Mouse (Mus musculus): ENCODE results near the gene Elmo3. TPM values are rescaled to one million over a fixed set of nuclear protein-coding genes. Genes with fewer than 3 reads are reported as not detected.

The Elmo3 gene
- polyA plus RNA-seq (2014; fragmentation: Nextera tagmentation; extraction: Ambion mirVana), result 0.55 and 1.1 TPM in 2 replicates

GRCm38 (mm10) chr8:105305211-105306145, at the start of gene Elmo3:
Gene Elmo3 (plus strand): TSS chr8:105305601.
- DNase-seq (peak; percentile 50), ATAC-seq (ENCODE audit: low FRiP score, low TSS enrichment) (peak; percentile 67)
- Histone ChIP-seq H3K9me3 (ENCODE audit: control insufficient read depth, low read length) (no peaks in the 10 kb centered on the region), H3K4me3 (replicated peaks; ENCODE audit: low read depth, low read length) (no peak within 1 kb of the TSS), H3K4me2 (ENCODE audit: low read length) (peak within 1 kb of the TSS; percentile 40), H3K27me3 (ENCODE audit: control insufficient read depth, insufficient read depth, low read length) (no peaks in the 10 kb centered on the region), H3K36me3 (ENCODE audit: control insufficient read depth, insufficient read depth, low read length) (peaks cover 87% of the 10 kb centered on the region), H3K27ac (replicated peaks; ENCODE audit: low read depth, low read length) (0 out of 2 replicates have a peak within 1 kb of the TSS, but pooled peaks have one; percentile 26), H3K4me1 (ENCODE audit: control insufficient read depth, insufficient read depth, low read length) (peaks cover 8% of the 10 kb centered on the region; the same call in 1 of the 2 replicates), H3K9ac (replicated peaks; ENCODE audit: low read length) (0 out of 2 replicates have a peak within 1 kb of the TSS, but pooled peaks have one; percentile 16)
- WGBS, result 8% methylated on average over 30 of the region's 30 CpGs

- Histone ChIP-seq H3K27me3 (ENCODE audit: control insufficient read depth, insufficient read depth, low read length) (peaks cover 61% of the 10 kb centered on the region), H3K4me2 (ENCODE audit: low read length) (no peak overlapping the region), H3K36me3 (ENCODE audit: control insufficient read depth, insufficient read depth, low read length) (0 out of 2 replicates have a peak, but pooled peaks cover 4% of the 10 kb centered on the region), H3K4me3 (replicated peaks; ENCODE audit: low read depth, low read length) (no peak overlapping the region), H3K4me1 (ENCODE audit: control insufficient read depth, insufficient read depth, low read length) (peaks cover 19% of the 10 kb centered on the region), H3K27ac (replicated peaks; ENCODE audit: low read depth, low read length) (no peak overlapping the region), H3K9me3 (ENCODE audit: control insufficient read depth, low read length) (no peaks in the 10 kb centered on the region), H3K9ac (replicated peaks; ENCODE audit: low read length) (no peak overlapping the region)
- no peak for DNase-seq
- 70% methylated on average over 7 of the region's 7 CpGs for WGBS
- ATAC-seq (ENCODE audit: low FRiP score, low TSS enrichment), result no peak
Observed at GRCm38 (mm10) chr8:105257318-105258114, 47.9 kb upstream of the Elmo3 start.

GRCm38 (mm10) chr8:105258911-105259720, 46.3 kb upstream of the Elmo3 start:
- Histone ChIP-seq H3K27ac (replicated peaks; ENCODE audit: low read depth, low read length) (no peak overlapping the region), H3K4me3 (replicated peaks; ENCODE audit: low read depth, low read length) (peak overlapping the region; percentile 37), H3K9ac (replicated peaks; ENCODE audit: low read length) (peak overlapping the region; percentile 37; the same call in 1 of the 2 replicates), H3K4me1 (ENCODE audit: control insufficient read depth, insufficient read depth, low read length) (peaks cover 14% of the 10 kb centered on the region), H3K36me3 (ENCODE audit: control insufficient read depth, insufficient read depth, low read length) (no peaks in the 10 kb centered on the region), H3K4me2 (ENCODE audit: low read length) (peak overlapping the region; percentile 70), H3K27me3 (ENCODE audit: control insufficient read depth, insufficient read depth, low read length) (peaks cover 77% of the 10 kb centered on the region), H3K9me3 (ENCODE audit: control insufficient read depth, low read length) (no peaks in the 10 kb centered on the region)
- 1% methylated on average over 55 of the region's 55 CpGs for WGBS
- ATAC-seq (ENCODE audit: low FRiP score, low TSS enrichment) (peak; percentile 38; the same call in 1 of the 2 replicates), DNase-seq (peak; percentile 69)

GRCm38 (mm10) chr8:105259721-105260320, 45.6 kb upstream of the Elmo3 start:
- Histone ChIP-seq H3K27me3 (ENCODE audit: control insufficient read depth, insufficient read depth, low read length) (peaks cover 83% of the 10 kb centered on the region), H3K9me3 (ENCODE audit: control insufficient read depth, low read length) (no peaks in the 10 kb centered on the region), H3K4me2 (ENCODE audit: low read length) (peak overlapping the region; percentile 70), H3K4me3 (replicated peaks; ENCODE audit: low read depth, low read length) (peak overlapping the region; percentile 37), H3K27ac (replicated peaks; ENCODE audit: low read depth, low read length) (no peak overlapping the region), H3K36me3 (ENCODE audit: control insufficient read depth, insufficient read depth, low read length) (no peaks in the 10 kb centered on the region), H3K4me1 (ENCODE audit: control insufficient read depth, insufficient read depth, low read length) (peaks cover 10% of the 10 kb centered on the region), H3K9ac (replicated peaks; ENCODE audit: low read length) (peak overlapping the region; percentile 37; the same call in 1 of the 2 replicates)
- DNase-seq, result peak; percentile 92
- 3% methylated on average over 30 of the region's 30 CpGs for WGBS
- ATAC-seq (ENCODE audit: low FRiP score, low TSS enrichment), result peak; percentile 59

- Histone ChIP-seq H3K27ac (replicated peaks; ENCODE audit: low read depth, low read length) (no peak overlapping the region), H3K27me3 (ENCODE audit: control insufficient read depth, insufficient read depth, low read length) (peaks cover 88% of the 10 kb centered on the region), H3K36me3 (ENCODE audit: control insufficient read depth, insufficient read depth, low read length) (no peaks in the 10 kb centered on the region), H3K4me1 (ENCODE audit: control insufficient read depth, insufficient read depth, low read length) (peaks cover 8% of the 10 kb centered on the region), H3K4me3 (replicated peaks; ENCODE audit: low read depth, low read length) (no peak overlapping the region), H3K9ac (replicated peaks; ENCODE audit: low read length) (no peak overlapping the region), H3K4me2 (ENCODE audit: low read length) (no peak overlapping the region), H3K9me3 (ENCODE audit: control insufficient read depth, low read length) (no peaks in the 10 kb centered on the region)
- WGBS, result 58% methylated on average over 7 of the region's 7 CpGs
- DNase-seq (no peak), ATAC-seq (ENCODE audit: low FRiP score, low TSS enrichment) (no peak)
Observed at GRCm38 (mm10) chr8:105260371-105261099, 44.9 kb upstream of the Elmo3 start.

GRCm38 (mm10) chr8:105261326-105261980, 43.9 kb upstream of the Elmo3 start:
- DNase-seq, result no peak

GRCm38 (mm10) chr8:105263244-105263912, 42.0 kb upstream of the Elmo3 start:
- H3K9me3 ChIP-seq (ENCODE audit: control insufficient read depth, low read length), result no peaks in the 10 kb centered on the region
- H3K9ac ChIP-seq (replicated peaks; ENCODE audit: low read length), result no peak overlapping the region
- ATAC-seq (ENCODE audit: low FRiP score, low TSS enrichment) (no peak), DNase-seq (no peak)
- H3K4me1 ChIP-seq (ENCODE audit: control insufficient read depth, insufficient read depth, low read length), result peaks cover 12% of the 10 kb centered on the region
- 42% methylated on average over 16 of the region's 16 CpGs for WGBS
- peaks cover 95% of the 10 kb centered on the region for H3K27me3 ChIP-seq (ENCODE audit: control insufficient read depth, insufficient read depth, low read length)
- H3K4me3 ChIP-seq (replicated peaks; ENCODE audit: low read depth, low read length), result no peak overlapping the region
- H3K4me2 ChIP-seq (ENCODE audit: low read length), result no peak overlapping the region
- H3K27ac ChIP-seq (replicated peaks; ENCODE audit: low read depth, low read length), result no peak overlapping the region
- H3K36me3 ChIP-seq (ENCODE audit: control insufficient read depth, insufficient read depth, low read length), result no peaks in the 10 kb centered on the region

More at GRCm38 (mm10) chr8:105261326-105261980, 43.9 kb upstream of the Elmo3 start:
- Histone ChIP-seq H3K4me1 (ENCODE audit: control insufficient read depth, insufficient read depth, low read length) (peaks cover 8% of the 10 kb centered on the region), H3K4me3 (replicated peaks; ENCODE audit: low read depth, low read length) (no peak overlapping the region), H3K9ac (replicated peaks; ENCODE audit: low read length) (no peak overlapping the region), H3K9me3 (ENCODE audit: control insufficient read depth, low read length) (no peaks in the 10 kb centered on the region), H3K27me3 (ENCODE audit: control insufficient read depth, insufficient read depth, low read length) (peaks cover 88% of the 10 kb centered on the region), H3K36me3 (ENCODE audit: control insufficient read depth, insufficient read depth, low read length) (no peaks in the 10 kb centered on the region), H3K27ac (replicated peaks; ENCODE audit: low read depth, low read length) (no peak overlapping the region), H3K4me2 (ENCODE audit: low read length) (no peak overlapping the region)
- 87% methylated on average over 12 of the region's 12 CpGs for WGBS
- ATAC-seq (ENCODE audit: low FRiP score, low TSS enrichment), result no peak

Data from midbrain, embryonic 14.5 days (tissue).